Mouse (Mus musculus) midbrain, embryonic 15.5 days (tissue): ENCODE results near the gene Nbea. TPM values are rescaled to one million over a fixed set of nuclear protein-coding genes. Genes with fewer than 3 reads are reported as not detected.

Source experiments
- ATAC-seq: fragments of 200-750 bp; cut with Nextera tagmentation; replicated peaks from 2 replicates; pipeline ENCODE4 v1.8.0; 2017; ENCODE audit warnings: moderate TSS enrichment
- H3K27ac ChIP-seq: fragments of 300-500 bp; sonication (generic); 2 replicates; pipeline ENCODE4 v1.5.1; 2015; ENCODE audit warnings: mild to moderate bottlenecking, inconsistent platforms
- H3K27me3 ChIP-seq: fragments of 300-500 bp; sonication (generic); replicated peaks from 2 replicates; pipeline ENCODE4 v1.6.1; 2015; ENCODE audit warnings: inconsistent platforms
- H3K36me3 ChIP-seq: fragments of 300-500 bp; sonication (generic); replicated peaks from 2 replicates; pipeline ENCODE4 v1.6.1; 2015; ENCODE audit warnings: inconsistent platforms
- H3K4me1 ChIP-seq: fragments of 300-500 bp; sonication (generic); 2 replicates; pipeline ENCODE4 v1.6.1; 2015; ENCODE audit warnings: inconsistent platforms
- H3K4me2 ChIP-seq: fragments of 300-500 bp; sonication (generic); 2 replicates; pipeline ENCODE4 v1.6.1; 2015; ENCODE audit warnings: inconsistent platforms, mild to moderate bottlenecking, moderate library complexity
- H3K4me3 ChIP-seq: fragments of 300-500 bp; sonication (generic); 2 replicates; pipeline ENCODE4 v1.5.1; 2015; ENCODE audit warnings: mild to moderate bottlenecking, inconsistent platforms
- H3K9ac ChIP-seq: fragments of 300-500 bp; sonication (generic); 2 replicates; pipeline ENCODE4 v1.6.1; 2015; ENCODE audit warnings: mild to moderate bottlenecking, inconsistent platforms
- H3K9me3 ChIP-seq: fragments of 300-500 bp; sonication (generic); 2 replicates; pipeline ENCODE4 v1.6.1; 2016; ENCODE audit warnings: inconsistent platforms
- WGBS: fragments of 180-500 bp; shearing (Covaris S2); methylation state at CpG from one replicate; pipeline ENCODE4 v1.1.7; 2015; ENCODE audit warnings: mixed read lengths; 5-methylcytosine and 5-hydroxymethylcytosine counted together
- polyA plus RNA-seq: library from polyadenylated mRNA; unstranded; fragments of >200 nt; fragmentation: Nextera tagmentation; extraction: Ambion mirVana; gene quantifications from 2 replicates; pipeline ENCODE4 v1.2.1, GENCODE M21; 2015

Nbea gene
- polyA plus RNA-seq, 1 experiment from 2014 or later, result 61.0 TPM

DNA sequence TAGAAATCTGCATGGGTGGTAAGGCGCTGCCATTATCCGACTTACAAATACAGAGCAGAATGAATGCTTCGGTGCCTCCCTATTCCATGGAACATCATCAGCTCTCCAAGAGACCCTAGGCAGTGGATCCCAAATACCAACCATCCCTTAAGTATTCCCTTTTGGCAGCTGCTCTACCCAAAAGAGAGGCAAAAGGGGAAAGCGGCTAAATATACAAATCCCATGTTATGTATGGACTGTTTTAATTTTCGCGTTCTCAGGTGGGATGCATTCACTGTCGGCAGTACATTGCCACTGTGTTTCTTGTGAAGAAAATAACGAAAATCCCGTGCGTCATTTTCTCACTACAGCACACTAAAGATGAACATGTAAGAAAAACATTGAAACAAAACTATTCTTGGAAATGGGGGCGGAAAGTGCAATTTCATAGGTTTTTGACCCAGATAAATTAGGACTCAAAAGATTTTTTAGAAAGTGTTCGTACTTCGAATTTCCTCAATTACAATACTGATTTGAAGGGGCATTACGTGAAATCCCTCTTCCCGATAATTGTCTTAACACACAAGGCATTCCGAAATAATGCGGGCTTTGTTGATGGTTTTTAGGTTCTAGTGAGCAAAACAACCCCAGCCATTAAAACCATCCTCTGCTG is 396.5 kb downstream of the Nbea start:
- Histone ChIP-seq H3K9me3 (no peaks in the 10 kb centered on the region), H3K4me2 (peak overlapping the region; percentile 69), H3K4me1 (peaks cover 25% of the 10 kb centered on the region), H3K36me3 (no peaks in the 10 kb centered on the region), H3K9ac (peak overlapping the region; percentile 67), H3K27me3 (0 out of 2 replicates have a peak, but pooled peaks cover 2% of the 10 kb centered on the region), H3K4me3 (peak overlapping the region; percentile 44), H3K27ac (peak overlapping the region; percentile 95)
- 13% methylated on average over 17 of the region's 17 CpGs for WGBS
- no peak for ATAC-seq

DNA sequence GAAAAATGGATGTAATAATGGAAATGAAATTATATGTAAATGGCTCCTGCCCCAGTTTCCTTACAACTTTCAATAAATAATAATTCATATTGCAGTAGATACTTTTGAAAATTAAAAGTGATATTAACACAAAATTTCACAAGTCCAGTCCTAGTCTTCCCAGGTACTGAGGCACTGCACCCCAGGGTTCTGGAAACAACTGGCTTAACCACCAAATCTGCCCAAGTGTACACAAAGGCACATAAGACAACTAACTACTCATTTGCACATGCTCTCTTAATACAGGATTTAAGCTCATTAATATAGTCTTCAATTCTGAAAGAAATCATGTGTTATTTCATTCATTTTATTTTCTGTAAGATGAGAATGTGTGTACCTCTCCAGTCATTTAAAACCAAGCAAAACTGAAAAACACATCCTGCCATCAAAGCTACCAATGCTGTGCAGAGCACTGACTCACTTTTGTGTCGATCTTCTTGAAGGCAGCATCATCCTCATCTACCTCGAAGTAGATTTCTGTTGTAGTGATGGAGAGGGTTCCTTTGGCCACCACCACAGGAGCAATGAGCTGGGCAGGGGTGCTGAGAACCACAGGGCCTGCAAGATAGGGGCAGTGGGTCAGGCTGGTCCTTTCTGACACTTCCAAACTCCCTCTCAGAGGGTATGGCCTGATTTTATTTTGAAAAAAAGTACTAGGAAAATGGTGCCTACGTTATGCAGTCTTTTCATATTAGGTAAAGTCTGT is 397.3 kb downstream of the Nbea start:
- Histone ChIP-seq H3K4me1 (peaks cover 30% of the 10 kb centered on the region), H3K4me2 (peak overlapping the region; percentile 69), H3K4me3 (peak overlapping the region; percentile 44), H3K9me3 (no peaks in the 10 kb centered on the region), H3K27ac (peak overlapping the region; percentile 95), H3K36me3 (no peaks in the 10 kb centered on the region), H3K9ac (peak overlapping the region; percentile 67), H3K27me3 (0 out of 2 replicates have a peak, but pooled peaks cover 2% of the 10 kb centered on the region)
- WGBS, result 23% methylated on average over 3 of the region's 3 CpGs
- no peak for ATAC-seq

DNA sequence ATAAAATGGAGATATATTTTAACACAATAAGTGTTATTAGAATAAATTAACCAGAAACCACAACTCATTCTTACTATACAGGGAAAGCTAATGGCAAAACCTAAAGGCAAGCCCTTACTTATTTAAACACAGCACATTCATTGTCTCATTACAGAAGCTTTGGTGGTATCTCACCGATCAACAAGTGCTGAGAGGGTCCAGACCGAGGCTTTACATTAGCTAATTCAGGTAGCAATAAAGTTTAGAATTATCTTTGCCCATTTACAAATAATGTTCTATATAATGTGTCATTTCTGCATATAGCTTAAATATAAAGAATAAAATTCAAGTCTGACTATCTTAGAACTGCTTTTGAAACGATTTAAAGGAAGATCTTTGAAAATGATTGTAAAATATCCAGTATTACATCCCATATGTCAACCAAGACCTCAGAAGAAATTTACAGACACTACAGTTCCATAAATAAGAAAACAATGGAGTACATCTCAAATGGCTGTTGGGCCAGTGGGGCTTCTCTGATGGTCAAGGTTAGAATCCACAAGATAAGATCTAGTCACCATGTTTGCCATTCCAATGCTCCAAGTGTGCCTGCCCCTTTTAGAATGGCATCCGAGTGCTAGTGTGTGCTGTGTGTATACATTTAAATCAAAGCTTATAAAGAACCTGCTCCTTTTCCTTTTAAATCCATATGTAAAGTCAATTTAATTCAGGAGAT is 398.1 kb downstream of the Nbea start:
- H3K27me3 ChIP-seq, result 0 out of 2 replicates have a peak, but pooled peaks cover 2% of the 10 kb centered on the region
- peaks cover 37% of the 10 kb centered on the region for H3K4me1 ChIP-seq
- WGBS, result 48% methylated on average over 4 of the region's 4 CpGs
- H3K27ac ChIP-seq, result peak overlapping the region; percentile 95
- peak overlapping the region; percentile 44 for H3K4me3 ChIP-seq
- peak overlapping the region; percentile 67; the same call in 1 of the 2 replicates for H3K9ac ChIP-seq
- no peaks in the 10 kb centered on the region for H3K36me3 ChIP-seq
- H3K9me3 ChIP-seq, result no peaks in the 10 kb centered on the region
- ATAC-seq, result no peak
- peak overlapping the region; percentile 69 for H3K4me2 ChIP-seq

DNA sequence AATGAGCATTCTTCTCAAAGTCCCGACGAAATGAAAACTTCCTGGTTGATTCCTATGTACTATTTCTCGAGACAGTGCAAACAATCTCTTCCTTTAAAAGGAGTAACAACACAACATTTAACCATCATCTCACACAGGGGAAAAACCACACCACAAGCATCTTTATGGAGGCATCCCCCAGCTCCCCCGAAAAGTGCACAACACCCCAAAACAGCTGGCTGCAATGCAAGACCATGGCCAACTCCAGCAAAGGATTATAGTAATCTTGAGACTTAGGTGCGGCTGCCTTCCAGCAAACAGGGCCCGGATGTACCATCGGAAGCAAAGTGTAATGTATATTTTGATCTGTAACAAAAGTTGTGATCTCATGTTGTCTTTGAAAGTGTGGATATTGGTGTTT is 399.4 kb downstream of the Nbea start:
- peak overlapping the region; percentile 76 for H3K9ac ChIP-seq
- H3K27me3 ChIP-seq, result 0 out of 2 replicates have a peak, but pooled peaks cover 2% of the 10 kb centered on the region
- peak overlapping the region; percentile 65 for H3K4me2 ChIP-seq
- H3K9me3 ChIP-seq, result no peaks in the 10 kb centered on the region
- H3K4me1 ChIP-seq, result peaks cover 30% of the 10 kb centered on the region
- 20% methylated on average over 7 of the region's 7 CpGs for WGBS
- H3K36me3 ChIP-seq, result no peaks in the 10 kb centered on the region
- ATAC-seq, result no peak
- peak overlapping the region; percentile 56 for H3K4me3 ChIP-seq
- H3K27ac ChIP-seq, result peak overlapping the region; percentile 93

DNA sequence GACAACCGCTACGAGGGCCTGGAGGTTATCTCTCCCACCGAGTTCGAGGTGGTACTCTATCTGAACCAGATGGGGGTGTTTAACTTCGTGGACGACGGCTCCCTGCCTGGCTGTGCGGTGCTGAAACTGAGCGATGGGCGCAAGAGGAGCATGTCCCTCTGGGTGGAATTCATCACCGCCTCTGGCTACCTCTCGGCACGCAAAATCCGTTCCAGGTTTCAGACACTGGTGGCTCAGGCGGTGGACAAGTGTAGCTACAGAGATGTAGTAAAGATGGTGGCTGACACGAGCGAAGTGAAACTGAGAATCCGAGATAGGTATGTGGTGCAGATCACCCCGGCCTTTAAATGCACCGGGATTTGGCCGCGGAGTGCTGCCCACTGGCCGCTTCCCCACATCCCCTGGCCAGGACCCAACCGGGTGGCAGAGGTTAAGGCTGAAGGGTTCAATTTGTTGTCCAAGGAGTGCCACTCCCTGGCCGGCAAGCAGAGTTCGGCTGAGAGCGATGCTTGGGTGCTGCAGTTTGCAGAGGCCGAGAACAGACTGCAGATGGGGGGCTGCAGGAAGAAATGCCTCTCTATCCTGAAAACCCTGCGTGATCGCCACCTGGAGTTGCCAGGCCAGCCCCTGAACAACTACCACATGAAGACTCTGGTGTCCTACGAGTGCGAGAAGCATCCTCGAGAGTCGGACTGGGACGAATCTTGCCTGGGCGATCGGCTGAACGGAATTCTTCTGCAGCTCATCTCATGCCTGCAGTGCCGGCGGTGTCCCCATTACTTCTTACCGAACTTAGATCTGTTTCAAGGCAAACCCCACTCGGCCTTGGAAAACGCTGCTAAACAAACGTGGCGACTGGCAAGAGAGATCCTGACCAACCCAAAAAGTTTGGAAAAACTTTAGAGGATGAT is 400.1 kb downstream of the Nbea start:
- Histone ChIP-seq H3K9ac (peak overlapping the region; percentile 76), H3K36me3 (no peaks in the 10 kb centered on the region), H3K9me3 (no peaks in the 10 kb centered on the region), H3K4me2 (peak overlapping the region; percentile 65), H3K4me3 (peak overlapping the region; percentile 56), H3K27ac (peak overlapping the region; percentile 93), H3K27me3 (0 out of 2 replicates have a peak, but pooled peaks cover 2% of the 10 kb centered on the region), H3K4me1 (peaks cover 23% of the 10 kb centered on the region)
- no peak for ATAC-seq
- 11% methylated on average over 45 of the region's 45 CpGs for WGBS

DNA sequence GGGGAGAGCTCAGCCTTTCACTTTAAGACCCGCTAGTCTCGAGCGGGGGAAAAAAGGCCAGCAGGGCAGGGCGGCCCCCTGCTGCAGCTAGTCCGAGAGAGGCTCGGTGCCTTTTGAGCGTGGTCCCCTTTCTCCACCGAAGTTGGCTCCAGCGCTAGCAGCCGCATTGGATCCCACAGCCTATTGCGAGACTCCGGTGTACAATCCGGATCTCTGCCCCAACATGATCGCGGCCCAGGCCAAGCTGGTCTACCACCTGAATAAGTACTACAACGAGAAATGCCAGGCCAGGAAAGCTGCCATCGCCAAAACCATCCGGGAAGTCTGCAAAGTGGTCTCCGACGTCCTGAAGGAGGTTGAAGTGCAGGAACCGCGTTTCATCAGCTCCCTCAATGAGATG is 400.7 kb downstream of the Nbea start:
- 0 out of 2 replicates have a peak, but pooled peaks cover 2% of the 10 kb centered on the region for H3K27me3 ChIP-seq

DNA sequence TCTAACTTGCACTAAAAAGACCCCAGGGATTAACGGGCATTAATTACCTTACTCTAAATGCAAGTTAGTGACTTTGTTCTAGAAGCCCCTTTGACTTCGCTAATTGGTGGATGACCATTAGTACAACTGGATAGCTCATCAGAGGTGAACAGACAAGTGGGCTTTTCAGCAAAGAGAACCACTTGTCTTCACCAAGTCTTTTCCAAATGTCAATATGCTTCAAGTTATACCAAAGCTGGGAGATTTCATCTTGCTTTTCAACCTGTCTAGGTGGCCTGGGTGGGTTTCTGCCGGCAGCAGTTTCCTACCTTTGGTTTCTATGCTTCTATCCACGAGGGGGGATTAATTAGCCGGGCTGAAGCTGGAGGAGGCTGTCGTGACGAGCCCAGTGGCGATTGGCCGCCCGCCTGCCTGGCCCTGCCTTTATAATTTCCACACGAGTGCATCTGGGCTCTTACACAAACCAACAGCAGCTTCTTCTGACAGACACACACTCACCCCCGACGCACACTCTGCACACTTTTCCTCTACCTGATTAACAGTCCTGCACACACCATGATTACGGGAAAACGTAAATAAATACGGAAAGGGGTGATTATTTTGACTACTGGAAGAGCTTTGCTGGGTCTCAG is 401.3 kb downstream of the Nbea start, which contains the start of gene Mab21l1:
Mab21l1 (plus strand) TSS at position 455 of the 632 bp plus-strand sequence.
- Histone ChIP-seq H3K4me3 (peak within 1 kb of the TSS; percentile 56), H3K9ac (peak within 1 kb of the TSS; percentile 76), H3K4me1 (peaks cover 27% of the 10 kb centered on the region), H3K27ac (peak within 1 kb of the TSS; percentile 93), H3K4me2 (peak within 1 kb of the TSS; percentile 65), H3K27me3 (0 out of 2 replicates have a peak, but pooled peaks cover 2% of the 10 kb centered on the region), H3K9me3 (no peaks in the 10 kb centered on the region), H3K36me3 (no peaks in the 10 kb centered on the region)
- whole genome bisulfite sequencing, result 12% methylated on average over 16 of the region's 16 CpGs
- peak; percentile 82 for ATAC-seq

More for the DNA sequence above, 400.7 kb downstream of the Nbea start:
- Histone ChIP-seq H3K9me3 (no peaks in the 10 kb centered on the region), H3K4me1 (peaks cover 27% of the 10 kb centered on the region), H3K9ac (peak overlapping the region; percentile 76), H3K4me2 (peak overlapping the region; percentile 65), H3K27ac (peak overlapping the region; percentile 93), H3K4me3 (peak overlapping the region; percentile 56), H3K36me3 (no peaks in the 10 kb centered on the region)
- 5% methylated on average over 22 of the region's 22 CpGs for WGBS
- ATAC-seq, result peak; percentile 11; the same call in 1 of the 2 replicates

DNA sequence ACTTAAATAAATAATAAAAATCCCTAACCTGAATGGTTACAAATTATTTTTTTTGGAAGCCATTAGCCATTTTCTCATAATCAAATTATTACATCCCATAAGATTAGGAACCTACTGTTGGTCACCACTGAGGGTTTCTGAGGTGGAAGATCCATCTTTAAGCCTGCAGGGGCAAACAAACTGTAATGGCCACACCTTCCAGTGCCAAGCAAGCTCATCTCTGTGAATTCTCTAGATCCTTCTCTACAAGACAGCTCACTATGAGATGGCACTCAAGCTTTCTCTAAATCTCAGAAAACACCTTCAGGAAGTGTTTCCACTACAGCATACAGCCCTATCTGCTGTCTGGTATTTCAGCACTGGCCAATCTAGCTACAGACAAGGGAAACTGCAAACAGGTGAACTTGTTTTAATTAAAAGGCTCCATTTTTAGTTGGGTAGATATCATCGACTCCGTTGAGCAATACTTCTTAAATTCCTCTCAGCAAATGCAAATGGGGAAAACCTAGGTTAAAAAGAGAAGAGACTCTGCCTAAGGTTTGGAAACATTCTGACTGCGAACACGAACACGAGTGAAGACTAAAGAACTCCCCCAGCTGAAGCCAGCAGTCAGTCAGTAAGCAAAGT is 402.0 kb downstream of the Nbea start:
- Histone ChIP-seq H3K4me3 (peak overlapping the region; percentile 56), H3K9ac (peak overlapping the region; percentile 76), H3K4me1 (peaks cover 27% of the 10 kb centered on the region), H3K27ac (peak overlapping the region; percentile 93), H3K36me3 (no peaks in the 10 kb centered on the region), H3K4me2 (peak overlapping the region; percentile 65), H3K9me3 (no peaks in the 10 kb centered on the region), H3K27me3 (0 out of 2 replicates have a peak, but pooled peaks cover 2% of the 10 kb centered on the region)
- no peak for ATAC-seq
- WGBS, result 36% methylated on average over 5 of the region's 5 CpGs

DNA sequence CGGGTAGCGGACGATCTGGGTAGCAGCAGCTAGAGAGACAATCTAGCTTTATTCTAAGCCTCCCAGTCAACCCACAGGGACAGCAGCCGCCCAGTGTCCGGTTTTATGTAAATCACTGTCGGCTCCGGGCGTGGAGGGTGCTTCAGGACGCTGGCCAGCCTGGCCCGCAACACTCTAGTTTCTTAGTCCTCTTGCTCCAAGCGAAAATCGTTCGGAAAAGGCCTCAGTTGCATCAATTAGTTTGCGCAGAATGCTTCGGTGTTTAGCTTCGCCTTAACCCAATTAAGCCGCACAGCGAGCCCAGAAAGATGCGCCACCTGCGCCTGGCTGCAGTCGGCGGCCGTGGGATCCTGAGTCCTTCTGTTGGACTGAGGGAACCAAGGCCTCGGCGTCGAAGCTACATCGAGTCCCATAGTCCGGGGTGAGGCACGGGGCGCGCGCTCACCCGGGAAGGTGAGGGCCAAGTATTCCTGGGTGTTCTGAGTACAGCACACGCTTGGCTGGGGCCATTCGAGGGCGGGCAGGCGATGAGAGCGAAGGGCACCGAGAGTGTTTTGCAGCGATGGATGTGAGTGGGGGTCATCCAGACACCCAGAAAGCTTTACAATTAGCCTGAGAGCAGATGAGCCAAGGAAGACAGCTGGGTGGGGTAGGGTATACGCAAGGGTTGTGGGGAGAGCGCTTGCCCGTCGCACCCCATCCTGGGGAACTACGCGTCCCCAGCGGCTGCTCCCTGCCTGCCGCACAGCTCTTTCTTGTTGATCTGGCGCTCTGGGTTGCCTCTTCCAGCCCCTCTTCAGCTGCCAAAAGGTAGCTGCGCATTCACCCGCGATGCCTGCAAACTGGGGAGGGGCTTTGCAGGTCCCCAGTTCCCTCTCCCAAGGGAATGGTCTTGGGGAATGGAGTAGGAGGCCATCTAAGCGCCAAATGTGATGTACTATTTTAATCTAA is 403.1 kb downstream of the Nbea start:
- H3K36me3 ChIP-seq, result no peaks in the 10 kb centered on the region
- peak overlapping the region; percentile 34 for H3K4me3 ChIP-seq
- peak overlapping the region; percentile 54 for H3K9ac ChIP-seq
- H3K9me3 ChIP-seq, result no peaks in the 10 kb centered on the region
- 0 out of 2 replicates have a peak, but pooled peaks cover 2% of the 10 kb centered on the region for H3K27me3 ChIP-seq
- peak overlapping the region; percentile 93 for H3K27ac ChIP-seq
- peak overlapping the region; percentile 65 for H3K4me2 ChIP-seq
- H3K4me1 ChIP-seq, result peaks cover 27% of the 10 kb centered on the region
- WGBS, result 7% methylated on average over 53 of the region's 53 CpGs
- peak; percentile 43 for ATAC-seq
